Mouse (Mus musculus) CD8-positive naive resting alpha-beta T cell, adult 57 days (primary cell): Measurements from ENCODE around the gene Gatd1. TPM values are rescaled to one million over a fixed set of nuclear protein-coding genes. Genes with fewer than 3 reads are reported as not detected.

Source experiments
- total RNA-seq: library from RNA; stranded (reverse); gene quantifications from one replicate; pipeline ENCODE4 v1.2.4, GENCODE M21; 2023

Gatd1 gene
- 31.1 TPM for total RNA-seq

DNA sequence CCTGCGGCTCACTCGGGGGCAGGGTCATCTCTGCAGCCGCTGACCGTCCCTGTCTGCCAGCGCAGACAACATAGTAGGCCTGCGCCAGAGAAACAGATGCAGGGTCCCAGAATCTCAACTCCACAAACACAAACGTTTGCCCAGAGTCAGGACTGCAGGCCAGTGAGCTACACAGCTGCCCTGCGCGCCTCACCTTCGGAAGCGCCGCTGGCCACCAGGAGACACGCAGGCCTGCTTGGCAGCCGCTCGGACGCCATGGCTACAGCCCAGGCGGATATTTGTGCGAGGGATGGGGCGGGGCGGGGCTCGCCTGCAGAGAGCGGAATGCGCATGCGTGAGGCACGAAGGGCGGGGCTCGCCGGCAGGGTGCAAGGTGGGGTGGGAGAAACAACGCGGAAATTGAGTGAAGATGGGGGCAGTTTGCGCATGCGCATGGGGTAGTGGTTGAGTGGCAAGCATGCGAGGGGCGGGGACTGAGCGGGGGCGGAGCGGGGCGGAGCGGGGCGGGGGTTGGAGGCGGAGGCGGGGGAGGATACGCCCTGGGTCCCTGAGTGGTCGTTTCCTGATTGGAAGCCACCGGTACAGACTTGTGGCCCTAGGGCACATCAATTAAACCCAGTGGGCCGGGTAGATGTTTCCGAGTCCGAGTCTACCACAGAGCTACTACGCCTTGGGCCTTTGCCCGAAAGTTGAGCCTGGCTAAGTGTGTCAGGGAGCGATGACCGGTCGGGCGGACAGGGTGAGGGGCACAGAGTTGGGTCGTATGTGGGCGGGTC lies at the start of gene Gatd1:
TSS of gene Gatd1 (minus strand) at position 328 of the 776 bp plus-strand sequence.

DNA sequence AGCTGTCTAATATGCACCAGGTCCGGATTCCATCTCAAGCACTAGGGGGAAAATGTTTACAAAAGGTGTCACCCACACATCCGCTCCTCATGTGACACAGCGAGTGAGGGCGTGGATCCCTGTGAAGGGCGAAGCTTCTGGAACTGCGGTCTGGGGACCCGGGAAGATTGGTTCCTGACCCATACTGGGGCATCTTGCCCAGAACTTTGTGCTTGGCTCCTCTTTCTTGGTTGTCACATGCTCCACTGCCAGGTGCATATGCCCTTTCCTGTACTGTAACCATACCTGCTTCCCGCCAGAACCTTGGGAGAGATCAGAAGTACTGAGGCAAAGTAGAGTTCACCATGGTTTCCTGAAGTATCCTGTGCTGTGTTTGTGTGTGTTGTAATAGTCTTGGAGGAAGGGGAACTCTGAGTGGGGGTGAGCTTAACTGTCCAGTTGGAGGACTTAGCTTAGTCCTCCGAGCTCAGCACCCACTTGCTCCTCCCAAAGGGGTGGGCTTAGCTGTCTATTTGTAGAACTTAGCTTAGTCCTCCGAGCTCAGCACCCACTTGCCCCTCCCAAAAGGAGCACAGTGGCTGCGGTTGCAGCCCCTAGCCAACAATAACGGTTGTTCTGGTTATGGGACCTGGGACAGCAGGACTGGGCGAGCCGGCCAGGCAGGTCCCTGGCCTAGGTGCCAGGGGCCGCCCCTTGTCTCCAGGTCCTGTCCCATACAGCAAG lies 46.6 kb upstream of the Gatd1 start, which contains the start of gene Cracr2b:
TSS of gene Cracr2b (plus strand) at position 704 of the 723 bp plus-strand sequence.

DNA sequence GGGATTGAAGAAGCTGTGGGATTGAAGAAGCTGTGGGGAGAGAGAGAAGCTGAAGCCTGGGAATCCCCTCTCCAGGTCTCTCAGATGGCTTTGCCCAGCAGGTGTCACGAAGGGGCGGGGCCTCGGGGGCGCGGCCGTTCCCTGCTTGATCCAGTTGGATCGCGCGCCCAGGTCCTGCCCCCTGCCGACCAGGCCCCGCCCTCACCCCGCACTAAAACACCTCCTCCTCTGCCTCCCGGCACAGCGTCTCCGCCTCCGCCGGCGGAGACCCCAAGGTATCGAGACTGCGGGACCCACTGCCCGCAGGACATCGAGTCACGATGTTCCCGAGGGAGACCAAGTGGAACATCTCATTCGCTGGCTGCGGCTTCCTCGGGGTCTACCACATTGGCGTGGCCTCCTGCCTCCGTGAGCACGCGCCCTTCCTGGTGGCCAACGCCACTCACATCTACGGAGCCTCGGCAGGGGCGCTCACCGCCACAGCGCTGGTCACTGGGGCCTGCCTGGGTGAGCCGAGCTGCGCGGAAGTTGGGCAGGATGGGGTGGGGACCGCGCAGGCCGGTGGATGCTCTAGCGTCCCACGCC lies 41.1 kb upstream of the Gatd1 start, which contains the start of gene Pnpla2:
TSS of gene Pnpla2 (plus strand) at position 232 of the 585 bp plus-strand sequence.

DNA sequence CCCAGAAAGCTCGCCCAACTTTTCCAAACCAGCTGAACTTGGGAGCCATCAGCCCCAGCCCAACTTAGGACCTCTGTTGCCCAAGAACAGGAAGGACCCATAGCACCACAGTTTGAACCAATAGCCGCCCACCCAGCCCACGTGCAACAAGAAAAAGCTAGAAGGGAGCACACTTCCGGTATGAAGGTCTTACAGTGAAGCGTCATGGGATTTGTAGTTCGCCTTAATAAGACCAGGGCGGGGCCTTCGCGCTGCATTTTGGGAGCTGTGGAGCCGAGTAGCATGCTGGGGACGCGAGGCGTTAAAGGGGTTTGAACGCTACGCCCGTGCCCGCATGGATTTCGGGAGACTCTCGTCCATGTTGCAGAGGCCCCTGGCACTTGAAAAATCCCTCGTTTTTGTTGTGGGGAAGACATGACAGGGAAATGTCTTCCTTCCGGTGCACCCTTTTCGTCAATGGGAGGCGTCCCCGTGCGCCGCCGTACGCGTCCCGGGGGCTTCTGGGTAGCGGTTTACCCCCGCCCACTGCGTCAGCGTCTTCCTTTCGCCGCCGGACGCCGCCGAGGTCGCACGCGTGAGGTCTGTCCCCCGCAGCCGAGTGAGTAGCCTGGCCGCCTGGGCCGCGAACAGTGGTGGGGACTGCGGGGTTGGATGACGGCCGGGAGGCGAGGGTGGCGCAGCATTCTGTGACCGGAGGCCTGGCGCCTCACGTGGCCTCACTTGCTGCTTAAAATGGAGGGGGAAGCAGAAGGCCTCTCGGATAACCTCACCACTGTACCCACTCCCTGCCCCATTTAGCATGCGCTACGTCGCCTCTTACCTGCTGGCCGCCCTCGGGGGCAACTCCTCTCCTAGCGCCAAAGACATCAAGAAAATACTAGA lies 33.4 kb upstream of the Gatd1 start, which contains the start of gene Rplp2:
TSS of gene Rplp2 (plus strand) at position 261 of the 882 bp plus-strand sequence.

DNA sequence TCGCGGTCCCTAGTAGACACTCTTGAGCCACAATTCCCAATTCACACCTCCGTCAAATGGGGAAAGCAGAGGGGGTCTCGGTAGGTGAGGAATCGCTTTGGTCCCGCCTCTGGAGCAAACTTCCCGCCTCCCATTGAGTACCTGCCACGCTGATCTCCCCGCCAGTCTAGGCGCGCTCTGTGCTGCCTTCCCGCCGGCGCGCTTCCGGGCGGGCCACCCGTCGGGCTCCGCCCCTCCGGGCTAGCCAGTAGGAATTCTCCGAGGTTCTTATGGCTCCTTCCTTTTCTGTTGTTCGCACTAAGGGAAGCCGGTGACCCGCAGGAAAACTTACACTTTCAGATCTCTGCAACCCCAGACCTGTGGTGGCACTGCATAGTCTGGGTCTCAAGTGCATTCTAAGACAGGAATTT lies 29.9 kb upstream of the Gatd1 start, which contains the start of gene Pidd1:
TSS of gene Pidd1 (minus strand) at position 198 of the 410 bp plus-strand sequence.

DNA sequence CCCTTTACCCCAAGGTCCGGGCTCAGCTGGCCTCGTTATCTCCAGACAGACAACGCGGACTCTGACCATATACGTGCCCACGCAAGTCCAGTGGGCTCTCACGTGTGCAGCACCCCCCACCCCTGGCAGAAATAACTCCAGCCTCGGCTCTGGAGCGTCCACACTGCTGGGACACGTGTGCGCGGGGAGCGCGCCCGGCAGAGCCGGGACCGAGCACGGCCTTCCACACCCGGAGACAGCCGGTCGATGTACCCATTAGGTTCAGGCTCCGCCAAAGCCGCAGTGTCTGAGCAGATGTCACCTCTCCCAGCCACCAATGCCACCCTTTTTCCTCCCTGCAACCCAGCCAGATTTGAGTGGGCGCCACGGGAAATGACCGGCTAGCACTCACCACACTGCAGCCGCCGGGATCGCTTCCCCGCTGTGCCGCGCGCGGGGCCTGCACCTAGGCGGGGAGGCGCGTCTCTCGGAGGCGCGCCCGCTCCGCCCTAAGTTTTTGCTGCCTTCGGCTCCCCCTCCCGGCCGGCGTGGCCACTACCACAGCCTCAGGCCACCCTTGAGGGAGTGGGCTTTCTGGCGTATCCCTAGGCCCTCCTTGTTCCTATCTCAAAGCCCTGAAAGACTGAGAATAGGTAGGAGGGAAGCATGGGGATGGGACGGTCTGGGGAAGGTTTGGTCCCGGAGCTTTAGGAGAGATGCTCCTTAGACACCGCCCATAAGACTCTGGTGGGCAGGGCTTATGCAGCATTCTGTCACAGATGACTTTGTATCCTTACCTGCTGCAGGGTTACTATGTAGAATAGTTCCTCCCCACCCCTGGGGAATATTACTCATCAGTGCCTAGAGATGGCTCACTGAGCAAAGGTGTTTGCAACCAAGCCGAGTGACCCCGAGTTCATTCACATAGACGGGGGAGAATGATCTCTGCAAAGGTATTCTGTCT lies 23.5 kb upstream of the Gatd1 start, which contains the start of gene Slc25a22:
TSS of gene Slc25a22 (minus strand) at position 715 of the 943 bp plus-strand sequence.

DNA sequence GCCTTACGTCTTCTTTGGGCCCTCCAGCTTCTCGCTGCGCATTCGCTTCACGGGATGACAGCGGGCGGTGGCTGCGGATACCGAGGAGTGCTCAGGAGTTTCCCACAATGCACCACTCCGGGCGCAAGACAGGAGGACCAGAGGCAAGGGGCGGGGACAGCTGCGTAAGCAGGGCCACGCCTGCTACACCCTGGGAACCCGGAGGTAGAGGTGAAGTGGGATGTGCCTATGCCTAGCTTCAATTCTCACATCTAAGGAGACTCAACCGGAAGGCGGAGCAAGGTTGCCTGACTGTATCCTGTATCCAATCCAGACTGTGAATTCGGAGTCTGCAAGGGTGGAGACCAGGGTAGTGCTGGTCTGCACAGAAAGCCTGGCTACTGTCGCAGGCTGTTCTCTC lies 15.4 kb upstream of the Gatd1 start, which contains the start of gene Cend1:
TSS of gene Cend1 (minus strand) at position 182 of the 400 bp plus-strand sequence.

DNA sequence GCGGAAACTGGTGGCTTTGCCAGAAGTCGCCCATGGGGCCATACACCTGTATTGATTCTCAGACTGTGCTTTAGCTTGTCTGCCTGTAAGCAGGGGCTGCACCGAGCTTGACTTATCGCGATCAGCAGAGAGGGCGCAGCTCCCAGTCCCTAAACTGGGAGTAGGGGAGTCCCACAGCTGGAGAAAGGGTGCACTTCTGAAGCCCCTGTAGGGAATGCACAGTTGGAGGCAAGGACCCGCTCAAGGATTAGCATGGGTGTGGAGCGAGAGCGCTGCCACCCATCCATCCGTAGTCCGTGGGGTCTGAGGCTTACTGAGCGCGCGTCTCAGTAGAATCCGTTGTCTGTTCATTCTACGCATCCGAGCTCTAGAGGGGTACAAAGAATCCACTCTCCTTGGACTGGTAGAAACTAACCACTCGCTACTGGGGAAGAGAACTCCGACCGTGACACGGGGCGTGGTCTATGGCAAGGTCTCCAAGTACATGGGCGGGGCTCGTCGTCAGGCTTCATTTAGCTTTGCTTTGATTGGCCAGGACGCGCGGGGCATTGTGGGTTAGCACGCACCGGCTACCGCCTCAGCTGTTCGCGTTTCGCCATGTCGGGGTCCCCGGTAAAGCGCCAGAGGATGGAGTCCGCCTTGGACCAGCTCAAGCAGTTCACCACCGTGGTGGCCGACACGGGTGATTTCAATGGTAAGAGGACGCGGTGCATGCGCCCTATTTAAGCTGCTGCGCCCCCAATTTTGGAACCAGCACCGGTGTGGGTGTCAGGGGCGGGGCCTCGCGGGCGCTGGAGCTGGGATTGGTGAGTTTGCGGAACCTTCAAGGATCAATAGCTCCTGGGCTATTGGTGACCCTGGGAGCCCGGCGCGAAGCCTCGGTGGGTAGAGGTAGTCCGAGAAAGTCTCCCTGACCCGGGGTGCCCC lies 22.0 kb downstream of the Gatd1 start, which contains the start of gene Taldo1:
TSS of gene Taldo1 (plus strand) at position 575 of the 927 bp plus-strand sequence.

Other genes with a start within 250 kb of the Gatd1 start
- gene Rnh1, start 241.3 kb downstream of the Gatd1 start, total RNA-seq: 37.7 TPM
- 33.2 TPM for gene Hras, start 220.1 kb downstream of the Gatd1 start, total RNA-seq
- gene Lrrc56, start 220.0 kb downstream of the Gatd1 start, total RNA-seq: 4.7 TPM
- 2.5 TPM for gene Lmntd2, start 200.1 kb downstream of the Gatd1 start, total RNA-seq
- 8.1 TPM for gene Rassf7, start 198.3 kb downstream of the Gatd1 start, total RNA-seq
- 157 TPM for gene Phrf1, start 185.4 kb downstream of the Gatd1 start, total RNA-seq
- 57.4 TPM for gene Irf7, start 147.7 kb downstream of the Gatd1 start, total RNA-seq
- gene Cdhr5, start 137.3 kb downstream of the Gatd1 start, total RNA-seq: not detected
- gene Sct, start 135.0 kb downstream of the Gatd1 start, total RNA-seq: not detected
- gene Drd4, start 122.1 kb downstream of the Gatd1 start, total RNA-seq: not detected
- 58.1 TPM for gene Deaf1, start 86.4 kb downstream of the Gatd1 start, total RNA-seq
- 20.9 TPM for gene Tmem80, start 86.4 kb downstream of the Gatd1 start, total RNA-seq
- not detected for gene Eps8l2, start 75.3 kb downstream of the Gatd1 start, total RNA-seq
- 97.8 TPM for gene Taldo1, start 21.9 kb downstream of the Gatd1 start, total RNA-seq
- not detected for gene Cend1, start 15.4 kb upstream of the Gatd1 start, total RNA-seq
- gene Slc25a22, start 23.8 kb upstream of the Gatd1 start, total RNA-seq: 67.0 TPM
- gene Pidd1, start 29.9 kb upstream of the Gatd1 start, total RNA-seq: 5.7 TPM
- gene Rplp2, start 33.2 kb upstream of the Gatd1 start, total RNA-seq: 3,653 TPM
- 53.0 TPM for gene Pnpla2, start 41.1 kb upstream of the Gatd1 start, total RNA-seq
- 1.0 TPM for gene Cracr2b, start 47.0 kb upstream of the Gatd1 start, total RNA-seq
- 6.8 TPM for gene Cd151, start 53.3 kb upstream of the Gatd1 start, total RNA-seq
- 16.4 TPM for gene Polr2l, start 61.0 kb upstream of the Gatd1 start, total RNA-seq
- 0.95 TPM for gene Tspan4, start 61.1 kb upstream of the Gatd1 start, total RNA-seq
- gene Chid1, start 125.7 kb upstream of the Gatd1 start, total RNA-seq: 23.3 TPM
- gene Ap2a2, start 148.0 kb upstream of the Gatd1 start, total RNA-seq: 41.1 TPM
- not detected for gene Muc6, start 241.2 kb upstream of the Gatd1 start, total RNA-seq